Mouse (Mus musculus) embryo, embryonic 9.5 days (tissue): Measurements from ENCODE around the gene Rad51c.
A peak's percentile ranks its signal among the peaks of the same experiment; 100 is the strongest.
"Not testable (repeated sequence)": the region's sequence is repeated elsewhere in the genome, so short reads cannot be mapped to it uniquely, and the experiment has no call there.

Source experiments
- DNase-seq: peaks from one replicate; pipeline ENCODE4 v3.0.0-alpha.2; 2017; ENCODE audit errors: extremely low spot score

Gene Rad51c

DNA sequence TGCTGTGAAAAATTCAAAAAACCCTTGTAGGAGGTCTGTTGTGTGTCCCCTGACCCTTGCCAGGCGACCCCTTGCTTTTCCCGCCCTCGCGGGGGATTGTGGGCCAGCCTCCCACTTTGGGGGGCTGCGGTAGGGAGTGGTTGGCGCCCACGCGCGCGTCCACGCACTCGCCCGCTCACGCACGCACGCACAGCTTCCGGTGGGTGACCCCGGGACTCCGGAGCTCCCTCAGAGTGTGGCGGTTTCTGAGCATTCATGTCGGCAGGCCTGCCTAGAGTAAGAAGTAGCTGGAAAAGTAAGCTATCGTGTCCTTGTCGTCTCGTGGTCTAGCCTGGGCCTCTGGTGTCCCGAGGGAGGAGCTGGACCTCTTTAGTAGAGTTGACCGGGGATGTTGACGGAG, at the start of gene Rad51c, which contains the start of gene Tex14:
Rad51c (minus strand) TSS at position 79 of the 400 bp plus-strand sequence.
Tex14 (plus strand) TSS at position 190 of the 400 bp plus-strand sequence.
- DNase-seq: no peak

DNA sequence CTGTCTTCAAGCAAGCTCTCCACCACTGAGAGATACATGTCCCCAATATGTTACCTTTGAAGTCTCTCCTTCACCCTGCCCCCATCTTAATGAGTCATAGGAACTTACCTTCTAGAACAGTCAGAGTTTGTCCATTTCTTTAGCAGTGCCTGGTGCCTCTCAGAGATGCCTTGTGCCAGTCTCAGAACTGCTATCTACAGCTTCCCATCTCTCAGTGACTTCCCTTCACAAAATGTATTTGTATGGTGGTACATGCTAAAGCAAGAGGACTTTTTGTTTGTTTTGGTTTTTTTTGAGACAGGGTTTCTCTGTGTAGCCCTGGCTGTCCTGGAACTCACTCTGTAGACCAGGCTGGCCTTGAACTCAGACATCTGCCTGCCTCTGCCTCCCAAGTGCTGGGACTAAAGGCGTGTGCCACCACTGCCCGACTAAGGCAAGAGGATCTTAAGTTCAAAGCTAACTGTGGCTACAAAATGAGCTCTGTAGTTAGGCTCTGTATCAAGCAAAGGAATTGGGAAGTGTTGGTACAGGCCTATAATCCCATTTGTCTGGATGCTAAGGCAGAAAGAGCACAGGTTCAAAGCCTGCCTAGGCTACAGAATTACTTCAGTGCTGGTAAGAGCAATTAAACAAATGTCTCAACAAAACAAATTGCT, 49.4 kb upstream of the Rad51c start:
- DNase-seq: no peak

DNA sequence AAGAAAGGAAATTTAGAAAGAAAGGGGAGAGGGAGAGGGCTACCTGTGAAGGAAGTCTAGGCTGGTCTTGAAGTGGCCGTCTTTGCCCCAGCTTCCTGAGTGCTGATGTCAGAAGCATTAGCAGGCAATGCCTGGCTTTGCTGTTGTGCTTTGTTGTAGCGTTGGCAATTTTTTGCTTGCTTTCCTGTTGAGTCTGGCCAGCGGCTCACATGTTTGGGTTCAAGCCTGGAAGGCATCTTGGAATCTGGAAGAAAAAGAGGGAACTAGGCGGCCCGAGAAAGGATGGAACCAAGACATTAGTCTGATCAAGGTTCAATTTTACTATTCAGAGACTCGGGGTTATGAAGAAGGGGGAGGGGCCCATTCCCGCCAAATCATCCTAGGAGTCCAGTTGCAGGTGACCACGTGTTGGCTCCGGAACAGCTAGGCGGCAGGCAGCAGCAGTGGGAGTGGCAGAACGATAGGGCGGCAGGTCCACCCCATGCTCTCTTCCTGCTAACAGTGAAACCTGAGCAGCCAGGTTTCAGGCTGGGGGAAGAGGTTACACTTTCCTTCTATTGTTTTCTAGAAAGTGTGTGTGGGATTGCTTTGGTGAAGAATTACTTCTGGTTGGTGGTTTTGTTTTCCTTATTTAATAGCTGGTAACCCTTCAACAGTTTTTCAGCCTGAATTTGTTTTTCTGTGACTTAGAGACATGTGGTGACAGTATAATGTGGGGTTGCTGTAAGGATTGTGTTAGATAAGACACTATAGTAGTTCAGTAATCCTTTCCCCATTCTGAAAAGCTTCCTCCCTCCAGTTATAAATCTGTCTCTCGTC, 48.7 kb upstream of the Rad51c start:
- no peak for DNase-seq

DNA sequence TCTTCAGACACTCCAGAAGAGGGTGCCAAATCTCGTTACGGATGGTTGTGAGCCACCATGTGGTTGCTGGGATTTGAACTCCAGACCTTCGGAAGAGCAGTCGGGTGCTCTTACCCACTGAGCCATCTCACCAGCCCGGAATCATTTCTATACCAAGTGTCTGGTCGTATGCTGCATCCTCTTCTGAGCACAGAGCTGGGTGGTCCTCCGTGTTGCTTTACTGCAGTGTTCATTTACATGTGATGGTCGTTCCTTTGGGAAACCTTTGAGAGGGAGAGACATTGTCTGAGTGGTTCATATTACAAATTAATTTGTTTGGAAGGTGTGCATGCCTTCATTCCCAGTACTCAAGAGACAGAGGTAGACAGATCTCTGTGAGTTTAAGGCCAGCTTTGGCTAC, 48.0 kb upstream of the Rad51c start:
- not testable (repeated sequence) for DNase-seq

DNA sequence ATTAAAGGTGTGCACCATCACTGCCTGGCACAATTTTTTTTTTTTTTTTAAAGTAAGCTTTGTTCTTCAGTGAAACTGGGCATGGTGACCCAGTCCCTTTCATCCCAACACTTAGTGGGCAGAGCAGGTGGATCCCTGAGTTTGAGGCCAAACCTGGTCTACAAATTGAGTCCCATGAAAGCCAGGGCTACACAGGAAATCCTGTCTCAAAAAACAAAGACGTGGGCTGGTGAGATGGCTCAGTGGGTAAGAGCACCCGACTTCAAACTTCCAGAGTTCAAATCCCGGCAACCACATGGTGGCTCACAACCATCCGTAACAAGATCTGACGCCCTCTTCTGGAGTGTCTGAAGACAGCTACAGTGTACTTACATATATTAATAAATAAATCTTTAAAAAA, 45.1 kb upstream of the Rad51c start:
- DNase-seq: not testable (repeated sequence)

DNA sequence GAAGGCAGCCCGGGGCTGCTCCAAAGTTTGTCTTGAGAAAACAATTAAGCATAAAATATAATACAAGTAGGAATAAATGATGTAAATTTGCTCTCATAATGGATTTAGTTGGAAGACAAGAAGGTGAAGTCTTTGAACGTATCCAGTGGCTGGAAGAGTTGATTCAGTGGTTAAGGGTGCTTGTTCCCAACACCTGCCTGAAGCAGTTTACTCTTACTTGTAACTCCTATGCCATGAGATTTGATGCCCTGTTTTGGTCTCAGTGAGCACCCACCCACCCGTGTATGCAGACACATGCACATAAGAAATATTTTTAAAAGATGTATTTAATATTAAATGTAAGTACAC, 44.4 kb upstream of the Rad51c start:
- no peak for DNase-seq

DNA sequence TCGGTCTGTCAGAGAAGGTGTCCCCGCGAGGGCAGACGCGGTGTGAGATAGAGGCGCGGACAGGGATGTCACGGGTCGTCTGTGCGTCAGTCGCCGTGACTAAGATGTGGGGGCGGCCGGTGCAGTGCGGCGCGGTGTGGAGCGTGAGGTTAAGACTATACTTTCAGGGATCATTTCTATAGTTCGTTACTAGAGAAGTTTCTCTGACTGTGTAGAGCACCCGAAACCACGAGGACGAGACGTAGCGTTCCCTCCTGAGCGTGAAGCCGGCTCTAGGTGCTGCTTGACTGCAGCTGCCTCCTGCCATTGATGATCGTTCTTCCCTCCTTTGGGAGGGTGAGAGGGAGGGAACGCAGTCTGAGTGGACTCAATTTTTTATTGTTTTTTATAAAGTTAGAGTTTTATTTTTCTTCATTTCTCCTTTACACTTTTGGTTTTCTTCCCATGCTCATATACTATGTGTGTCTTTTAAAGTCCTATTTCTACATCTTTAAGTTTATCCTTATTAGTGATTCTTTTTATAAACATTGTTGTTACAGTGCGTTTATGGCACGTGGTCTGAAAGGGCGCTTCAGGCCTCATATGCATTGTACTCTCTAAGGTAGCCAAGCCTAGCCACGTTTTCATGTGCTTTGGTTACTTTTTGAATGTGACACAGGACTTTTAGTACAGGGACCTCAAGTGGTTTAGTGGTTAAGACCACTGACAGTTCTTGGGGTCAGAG, 43.9 kb upstream of the Rad51c start:
- peak; percentile 83 for DNase-seq

DNA sequence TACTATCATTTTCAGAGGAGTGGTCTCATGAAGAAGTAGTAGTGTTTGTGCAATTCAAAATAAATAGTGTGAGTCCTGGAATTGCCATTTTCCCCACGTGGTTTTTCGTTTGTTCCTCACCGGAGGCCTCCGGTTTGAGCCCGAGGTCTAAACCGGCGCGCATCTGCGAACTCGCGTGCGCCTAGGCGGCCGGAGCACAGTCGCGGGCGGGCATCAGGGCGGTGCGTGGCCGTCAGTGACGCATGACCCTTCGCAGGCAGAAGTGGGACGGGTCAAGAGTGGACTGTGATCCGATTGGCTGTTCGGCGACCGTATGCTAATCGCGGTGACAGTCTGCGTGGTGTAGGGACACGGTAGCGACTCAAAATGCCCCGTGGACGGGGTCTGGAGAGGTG, 43.3 kb upstream of the Rad51c start:
- DNase-seq: peak; percentile 78

DNA sequence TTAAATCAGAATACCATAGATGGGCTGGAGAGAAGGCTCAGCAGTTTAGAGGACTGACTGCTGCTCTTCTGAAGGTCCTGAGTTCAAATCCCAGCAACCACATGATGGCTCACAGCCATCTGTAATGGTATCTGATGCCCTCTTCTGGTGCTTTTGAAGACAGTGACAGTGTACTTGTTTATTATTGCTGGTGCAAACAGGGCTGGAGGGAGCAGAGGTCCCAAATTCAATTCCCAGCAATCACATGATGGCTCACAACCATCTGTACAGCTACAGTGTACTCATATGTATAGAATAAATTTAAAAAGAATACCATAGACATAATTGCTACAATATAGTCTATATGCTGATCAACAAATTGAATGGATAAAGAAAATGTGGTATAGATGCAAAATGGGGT, 42.7 kb upstream of the Rad51c start:
- no peak for DNase-seq

DNA sequence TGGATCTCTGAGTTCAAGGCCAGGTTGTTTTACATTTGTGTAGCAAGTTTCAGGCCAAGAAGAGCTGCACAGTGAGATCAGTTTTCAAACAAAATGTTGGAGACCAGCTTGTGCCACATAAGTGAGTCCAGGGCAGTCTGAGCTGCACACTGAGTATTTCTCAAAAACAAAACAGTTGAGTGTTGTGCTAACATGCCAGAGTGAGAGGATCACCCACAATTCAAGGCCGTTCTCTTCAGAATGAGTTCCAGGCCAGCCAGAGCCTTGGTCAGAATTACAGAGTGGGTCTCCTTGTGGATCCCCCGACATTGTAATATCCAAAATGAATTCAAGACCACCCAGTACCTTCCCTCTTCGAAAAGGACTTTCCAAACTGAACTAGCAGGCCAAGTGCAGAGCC, 41.4 kb upstream of the Rad51c start:
- no peak for DNase-seq

DNA sequence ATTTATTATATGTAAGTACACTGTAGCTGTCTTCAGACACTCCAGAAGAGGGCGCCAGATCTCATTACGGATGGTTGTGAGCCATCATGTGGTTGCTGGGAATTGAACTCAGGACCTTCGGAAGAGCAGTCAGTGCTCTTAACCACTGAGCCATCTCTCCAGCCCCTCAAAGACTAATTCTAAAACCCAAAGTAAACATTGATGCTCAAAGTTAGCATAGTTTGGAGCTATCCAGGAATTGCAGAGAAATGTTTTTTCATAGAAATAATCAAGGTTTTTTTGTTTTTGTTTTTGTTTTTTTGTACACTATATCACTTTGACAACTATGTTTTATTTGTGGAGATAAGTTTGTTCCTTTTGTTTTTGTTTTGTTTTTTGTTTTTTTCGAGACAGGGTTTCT, 40.8 kb upstream of the Rad51c start:
- not testable (repeated sequence) for DNase-seq

DNA sequence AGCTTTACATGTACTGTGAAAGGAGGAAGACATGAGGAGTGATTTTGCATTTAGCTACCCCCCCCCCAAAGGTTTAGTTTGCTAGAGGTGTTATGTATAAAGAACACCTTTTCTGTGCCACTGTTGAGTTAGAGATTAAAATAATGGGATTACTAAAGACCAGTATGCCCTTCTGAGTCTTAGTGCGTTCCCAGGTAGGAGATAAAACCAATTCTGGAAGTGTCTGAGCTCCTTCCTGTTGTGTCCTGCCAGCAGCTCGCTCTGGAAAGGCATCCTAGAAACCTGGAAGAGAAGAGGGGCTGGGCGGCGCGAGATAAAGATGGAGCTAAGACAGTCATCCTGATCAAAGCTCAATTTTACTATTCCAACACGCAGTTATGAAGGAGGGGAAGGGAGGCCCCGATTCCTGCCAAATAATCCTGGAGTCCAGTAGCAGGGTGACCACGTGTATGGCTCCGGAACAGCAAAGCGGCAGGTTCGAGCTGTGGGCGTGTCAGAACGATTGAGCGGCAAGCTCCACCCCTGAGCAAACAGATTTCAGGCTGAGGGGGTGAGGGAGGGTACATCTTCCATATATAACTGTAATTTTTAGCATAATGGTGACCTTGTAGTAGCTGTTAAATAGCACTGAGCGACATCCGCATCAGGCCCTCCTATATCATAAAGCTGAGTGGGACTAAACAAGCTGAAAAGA, 40.1 kb upstream of the Rad51c start:
- DNase-seq: no peak

DNA sequence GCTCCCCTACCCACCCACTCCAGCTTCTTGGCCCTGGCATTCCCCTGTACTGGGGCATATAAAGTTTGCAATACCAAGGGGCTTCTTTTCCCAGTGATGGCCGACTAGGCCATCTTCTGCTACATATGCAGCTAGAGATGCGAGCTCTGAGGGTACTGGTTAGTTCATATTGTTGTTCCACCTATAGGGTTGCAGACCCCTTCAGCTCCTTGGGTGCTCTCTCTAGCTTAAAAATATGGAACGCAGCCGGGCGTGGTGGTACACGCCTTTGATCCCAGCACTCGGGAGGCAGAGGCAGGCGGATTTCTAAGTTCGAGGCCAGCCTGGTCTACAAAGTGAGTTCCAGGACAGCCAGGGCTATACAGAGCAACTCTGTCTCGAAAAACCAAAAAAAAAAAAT, 39.3 kb upstream of the Rad51c start:
- DNase-seq: not testable (repeated sequence)

DNA sequence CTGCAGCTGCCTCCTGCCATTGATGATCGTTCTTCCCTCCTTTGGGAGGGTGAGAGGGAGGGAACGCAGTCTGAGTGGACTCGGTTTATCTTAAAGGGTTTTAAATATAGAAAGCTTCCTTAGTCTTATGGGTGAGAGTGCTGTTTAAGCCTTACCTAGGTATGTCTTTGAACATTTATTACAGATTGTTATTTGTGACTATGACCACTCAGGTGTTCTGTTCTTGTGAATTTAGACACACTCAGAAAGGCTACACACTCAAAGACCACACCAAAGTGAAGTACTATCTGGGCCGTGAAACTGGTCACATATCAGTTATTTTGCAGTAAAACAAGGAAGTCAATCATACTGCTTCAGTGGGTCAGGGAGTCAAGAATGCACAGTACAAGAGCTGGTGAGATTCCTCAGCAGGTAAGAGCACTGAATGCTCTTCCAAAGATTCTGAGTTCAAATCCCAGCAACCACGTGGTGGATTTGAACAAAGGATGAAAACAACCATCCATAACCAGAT, 38.7 kb upstream of the Rad51c start:
- peak; percentile 88 for DNase-seq

DNA sequence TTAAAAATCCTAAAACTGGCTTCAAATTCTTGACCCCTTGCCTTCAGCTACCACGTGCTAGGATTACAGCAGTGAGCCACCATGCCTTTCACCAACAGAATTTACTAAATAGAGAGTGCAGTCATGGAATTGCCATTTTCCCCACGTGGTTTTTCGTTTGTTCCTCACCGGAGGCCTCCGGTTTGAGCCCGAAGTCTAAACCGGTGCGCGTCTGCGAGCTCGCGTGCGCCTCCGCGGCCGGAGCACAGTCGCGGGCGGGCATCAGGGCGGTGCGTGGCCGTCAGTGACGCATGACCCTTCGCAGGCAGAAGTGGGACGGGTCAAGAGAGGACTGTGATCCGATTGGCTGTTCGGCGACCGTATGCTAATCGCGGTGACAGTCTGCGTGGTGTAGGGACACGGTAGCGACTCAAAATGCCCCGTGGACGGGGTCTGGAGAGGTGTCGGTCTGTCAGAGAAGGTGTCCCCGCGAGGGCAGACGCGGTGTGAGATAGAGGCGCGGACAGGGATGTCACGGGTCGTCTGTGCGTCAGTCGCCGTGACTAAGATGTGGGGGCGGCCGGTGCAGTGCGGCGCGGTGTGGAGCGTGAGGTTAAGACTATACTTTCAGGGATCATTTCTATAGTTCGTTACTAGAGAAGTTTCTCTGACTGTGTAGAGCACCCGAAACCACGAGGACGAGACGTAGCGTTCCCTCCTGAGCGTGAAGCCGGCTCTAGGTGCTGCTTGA, 38.1 kb upstream of the Rad51c start:
- peak; percentile 85 for DNase-seq

DNA sequence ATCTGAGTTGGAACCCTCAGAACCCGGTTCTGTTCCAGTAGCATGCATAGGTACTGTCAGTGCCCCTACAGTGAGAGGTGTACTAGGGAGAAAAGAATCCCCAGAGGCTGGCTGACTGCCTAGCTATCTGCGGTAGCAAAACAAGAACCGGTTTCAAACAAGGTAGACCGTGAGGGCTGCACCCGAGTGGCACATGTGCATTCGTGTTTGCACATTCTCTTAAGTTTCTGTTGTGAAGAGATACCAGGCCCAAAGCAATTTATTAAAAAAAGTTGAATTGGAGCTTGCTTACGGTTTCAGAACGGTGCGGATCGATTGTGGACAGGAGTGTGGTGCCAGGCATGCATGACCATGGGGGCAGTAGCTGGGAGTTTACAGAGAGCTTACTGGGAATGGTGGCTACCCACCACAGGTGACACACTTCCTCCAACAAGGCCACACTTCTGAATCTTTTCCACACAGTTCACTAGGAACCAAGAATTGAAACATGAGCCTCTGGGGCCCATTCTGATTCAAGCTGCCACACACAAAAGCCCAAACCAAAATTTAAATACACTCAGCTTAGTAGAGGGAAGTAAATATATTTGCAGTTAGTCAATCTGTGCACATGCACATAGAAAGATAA, 35.2 kb upstream of the Rad51c start:
- no peak for DNase-seq

DNA sequence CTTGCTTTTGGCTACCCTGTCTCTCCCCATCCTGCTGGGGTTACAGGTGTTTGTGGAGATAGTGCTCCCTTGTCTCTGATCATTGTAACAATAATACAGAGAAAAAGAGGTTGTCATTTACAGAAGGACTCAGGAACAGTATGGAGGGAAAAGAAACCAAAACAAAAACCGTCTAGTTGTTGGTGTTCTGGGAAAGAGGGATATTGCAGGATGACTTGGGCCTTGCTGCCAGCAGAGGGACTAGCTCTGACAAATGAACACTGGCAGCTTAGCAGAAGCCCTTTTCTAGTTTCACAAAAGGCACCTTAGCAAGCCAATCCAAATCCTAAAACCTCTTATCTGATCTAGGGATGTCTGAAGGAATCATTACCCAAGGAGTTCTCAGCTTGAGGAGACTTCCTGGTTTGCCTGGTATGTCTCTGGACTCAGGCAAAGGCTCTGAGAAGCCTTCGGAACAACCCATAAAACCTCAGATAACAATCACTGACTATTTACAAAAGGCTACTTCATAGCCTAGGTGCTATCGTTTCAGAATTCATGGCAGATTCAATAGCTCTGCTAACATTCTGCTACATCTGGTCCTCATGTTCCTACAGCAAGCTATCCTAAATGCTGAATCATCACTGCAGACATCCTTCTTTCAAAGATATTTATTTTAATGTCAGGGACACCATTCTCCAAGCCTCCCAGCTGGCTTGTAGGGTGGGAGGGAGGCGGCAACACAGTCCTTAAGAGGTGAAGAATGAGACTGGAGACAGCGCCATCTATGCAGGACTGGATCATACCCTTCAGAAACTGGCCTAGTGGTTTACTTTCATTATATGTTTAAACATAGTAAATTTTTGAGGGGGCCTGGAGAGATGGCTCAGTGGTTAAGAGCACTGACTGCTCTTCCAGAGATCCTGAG, 31.8 kb upstream of the Rad51c start:
- DNase-seq: no peak

DNA sequence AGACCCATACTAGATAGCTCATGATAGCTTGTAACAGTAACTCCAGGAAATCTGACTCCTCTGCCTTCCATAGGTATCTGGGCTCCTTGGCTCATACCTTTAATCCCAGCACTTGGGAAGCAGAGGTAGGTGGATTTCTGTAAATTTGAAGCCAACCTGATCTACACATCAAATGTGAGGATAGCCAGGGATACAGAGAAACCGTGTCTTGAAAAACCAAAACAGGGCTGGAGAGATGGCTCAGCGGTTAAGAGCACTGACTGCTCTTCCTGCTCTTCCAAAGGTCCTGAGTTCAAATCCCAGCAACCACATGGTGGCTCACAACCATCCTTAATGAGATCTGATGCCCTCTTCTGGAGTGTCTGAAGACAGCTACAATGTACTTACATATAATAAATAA, 30.4 kb upstream of the Rad51c start:
- DNase-seq: not testable (repeated sequence)

DNA sequence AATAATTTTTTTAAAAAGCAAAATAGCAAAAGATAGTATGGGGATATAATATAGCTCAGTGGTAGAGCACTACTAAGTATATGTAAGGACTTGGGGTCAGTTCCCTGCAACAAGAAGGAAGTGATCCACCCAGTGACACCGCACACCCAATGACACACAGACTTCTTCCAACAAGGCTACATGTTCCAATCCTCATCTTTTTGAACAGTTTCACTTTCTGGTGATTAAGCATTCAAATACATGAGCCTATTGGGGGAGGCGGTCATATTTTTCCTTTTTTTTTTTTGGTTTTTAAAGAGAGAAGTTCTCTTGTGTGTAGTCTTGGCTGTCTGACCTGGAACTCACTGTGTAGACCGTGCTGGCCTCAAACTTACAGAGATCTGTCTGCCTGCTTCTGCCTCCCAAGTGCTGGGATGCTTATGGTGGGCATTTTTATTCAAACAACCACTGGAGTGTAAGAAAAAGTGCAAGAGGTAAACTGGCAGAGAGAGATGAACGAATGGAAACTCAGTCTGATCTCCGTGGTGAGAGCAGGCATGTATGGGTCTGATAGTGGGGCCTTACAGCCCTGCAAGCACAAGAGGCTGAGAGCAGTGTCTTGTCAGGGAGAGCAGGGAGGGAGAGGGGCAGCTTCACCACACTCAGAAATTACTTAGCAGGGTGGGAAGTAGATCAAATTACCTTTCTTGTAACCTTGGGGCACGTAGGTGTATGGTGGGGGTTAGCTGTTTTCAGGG, 28.3 kb upstream of the Rad51c start:
- DNase-seq: no peak
